Mouse (Mus musculus): ENCODE data around the gene Atp2c1. TPM values are rescaled to one million over a fixed set of nuclear protein-coding genes. Genes with fewer than 3 reads are reported as not detected.
A peak's percentile ranks its signal among the peaks of the same experiment; 100 is the strongest.

Atp2c1 gene
- polyA plus RNA-seq, 1 experiment from 2014 or later: 75.8 TPM

GRCm38 (mm10) chr9:105363520-105364231 is 163.4 kb downstream of the Atp2c1 start:
- Histone ChIP-seq H3K9ac (ENCODE audit: low read length) (no peak overlapping the region), H3K27me3 (replicated peaks; ENCODE audit: control insufficient read depth, insufficient read depth, low read length) (no peaks in the 10 kb centered on the region), H3K4me2 (ENCODE audit: low read length) (no peak overlapping the region), H3K4me3 (ENCODE audit: low read depth, low read length) (no peak overlapping the region), H3K27ac (ENCODE audit: low read depth, low read length) (no peak overlapping the region), H3K36me3 (ENCODE audit: control insufficient read depth, insufficient read depth, low read length) (no peaks in the 10 kb centered on the region), H3K4me1 (ENCODE audit: control insufficient read depth, insufficient read depth, low read length) (no peaks in the 10 kb centered on the region; the same call in 1 of the 2 replicates), H3K9me3 (replicated peaks; ENCODE audit: control insufficient read depth, low read length) (no peaks in the 10 kb centered on the region)
- WGBS: 64% methylated on average over 5 of the region's 5 CpGs
- ATAC-seq (peak; percentile 87), DNase-seq (ENCODE audit: low spot score) (peak; percentile 86)

- no peak overlapping the region for H3K4me2 ChIP-seq (ENCODE audit: low read length)
- 82% methylated on average over 2 of the region's 2 CpGs for whole genome bisulfite sequencing
- H3K27ac ChIP-seq (ENCODE audit: low read depth, low read length): no peak overlapping the region
- H3K27me3 ChIP-seq (replicated peaks; ENCODE audit: control insufficient read depth, insufficient read depth, low read length): no peaks in the 10 kb centered on the region
- H3K9ac ChIP-seq (ENCODE audit: low read length): no peak overlapping the region
- no peaks in the 10 kb centered on the region; the same call in 1 of the 2 replicates for H3K4me1 ChIP-seq (ENCODE audit: control insufficient read depth, insufficient read depth, low read length)
- no peak for DNase-seq (ENCODE audit: low spot score)
- ATAC-seq: no peak
- H3K36me3 ChIP-seq (ENCODE audit: control insufficient read depth, insufficient read depth, low read length): no peaks in the 10 kb centered on the region
- H3K4me3 ChIP-seq (ENCODE audit: low read depth, low read length): no peak overlapping the region
- no peaks in the 10 kb centered on the region for H3K9me3 ChIP-seq (replicated peaks; ENCODE audit: control insufficient read depth, low read length)
These were observed 164.9 kb downstream of the Atp2c1 start for GRCm38 (mm10) chr9:105362181-105362580.

Other genes starting within 250 kb of the Atp2c1 start
- gene Aste1, start 131.9 kb downstream of the Atp2c1 start, polyA plus RNA-seq (2014; fragmentation: Nextera tagmentation; extraction: Ambion mirVana): 14.1 and 14.6 TPM in 2 replicates
- 1.7 and 2.4 TPM in 2 replicates for gene Nek11, start 131.8 kb downstream of the Atp2c1 start, polyA plus RNA-seq (2014; fragmentation: Nextera tagmentation; extraction: Ambion mirVana)
- gene Pik3r4, start 115.7 kb upstream of the Atp2c1 start, polyA plus RNA-seq (2014; fragmentation: Nextera tagmentation; extraction: Ambion mirVana): 18.2 and 19.0 TPM in 2 replicates